Mouse (Mus musculus): ENCODE results near the gene Tspan14.
A peak's percentile ranks its signal among the peaks of the same experiment; 100 is the strongest.

The Tspan14 gene

DNA sequence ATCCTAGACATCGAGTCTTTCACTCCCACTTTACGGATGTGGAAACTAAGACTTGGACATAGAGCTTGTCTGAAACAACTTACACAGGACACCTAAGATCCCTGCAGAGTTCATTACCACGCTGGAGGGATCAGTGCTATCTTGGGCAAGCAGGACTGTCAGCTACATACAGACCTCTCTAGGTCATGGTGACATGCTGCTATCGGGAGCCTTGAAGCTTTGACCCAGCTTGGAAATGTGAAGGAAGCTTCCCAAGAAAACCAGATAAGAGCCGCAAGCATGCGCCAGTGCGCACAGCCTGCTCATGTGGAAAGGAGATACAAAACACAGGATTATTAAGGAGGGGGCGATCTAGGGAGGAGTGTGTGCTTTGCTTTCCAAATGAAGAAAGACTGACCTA, 50.8 kb downstream of the Tspan14 start:
- DNase-seq = no peak

DNA sequence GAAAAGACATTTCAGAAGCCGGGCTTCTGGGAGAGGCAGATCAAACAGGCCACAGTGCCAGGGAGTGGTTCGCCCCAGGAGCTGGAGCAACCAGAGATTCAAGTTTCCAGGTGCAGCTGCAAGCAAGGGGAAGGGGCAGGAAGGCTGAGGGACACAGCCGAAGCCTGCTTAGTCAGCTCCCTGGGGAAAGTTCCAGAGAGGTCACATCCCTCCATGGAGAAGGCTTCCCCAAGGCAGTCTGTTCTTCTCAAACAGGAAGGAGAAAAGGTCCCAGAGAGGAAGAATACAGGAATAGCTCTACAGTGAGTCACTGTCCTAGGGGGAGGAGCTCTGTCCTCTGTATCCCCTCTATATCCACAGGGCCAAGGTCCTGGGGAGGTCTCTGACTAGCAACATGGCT, 51.9 kb downstream of the Tspan14 start:
- DNase-seq = no peak

DNA sequence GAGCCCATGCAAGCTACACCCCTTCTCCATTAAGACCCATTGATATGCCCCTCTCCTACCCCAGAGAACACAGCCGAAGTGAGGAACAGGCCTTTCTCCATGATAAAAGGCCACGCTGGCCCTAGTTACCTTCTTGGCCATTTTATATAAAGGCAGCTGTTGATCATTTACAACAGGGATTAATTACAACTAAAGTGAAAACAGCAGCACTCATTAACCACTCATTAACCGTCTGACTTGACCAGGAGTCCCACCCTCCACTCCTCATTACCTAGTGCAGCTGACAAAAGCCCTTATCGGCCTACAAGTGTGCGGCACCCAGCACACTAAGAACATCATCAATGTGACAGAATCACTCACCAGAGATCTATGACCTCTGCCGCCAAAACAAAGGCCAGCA, 52.9 kb downstream of the Tspan14 start:
- DNase-seq = no peak

DNA sequence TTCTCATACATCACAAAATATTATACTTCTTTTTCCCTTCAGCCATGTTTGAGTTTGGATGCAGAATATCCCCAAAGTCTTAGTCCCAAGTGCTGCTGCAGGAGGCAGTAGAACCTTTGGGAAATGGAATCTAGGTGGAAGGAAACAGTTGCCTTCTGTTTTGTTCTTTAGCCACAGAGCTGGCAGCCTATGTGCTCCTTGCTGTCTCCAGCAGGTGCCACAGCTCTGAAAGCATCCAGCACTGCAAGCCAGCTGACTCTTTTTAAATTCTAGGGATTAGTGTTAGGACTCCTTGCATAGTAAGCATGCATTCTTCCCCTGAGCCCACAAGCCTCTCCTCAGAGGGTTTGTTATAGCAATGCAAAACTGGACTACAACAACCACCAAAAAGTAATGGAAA, 55.1 kb downstream of the Tspan14 start:
- DNase-seq = no peak

DNA sequence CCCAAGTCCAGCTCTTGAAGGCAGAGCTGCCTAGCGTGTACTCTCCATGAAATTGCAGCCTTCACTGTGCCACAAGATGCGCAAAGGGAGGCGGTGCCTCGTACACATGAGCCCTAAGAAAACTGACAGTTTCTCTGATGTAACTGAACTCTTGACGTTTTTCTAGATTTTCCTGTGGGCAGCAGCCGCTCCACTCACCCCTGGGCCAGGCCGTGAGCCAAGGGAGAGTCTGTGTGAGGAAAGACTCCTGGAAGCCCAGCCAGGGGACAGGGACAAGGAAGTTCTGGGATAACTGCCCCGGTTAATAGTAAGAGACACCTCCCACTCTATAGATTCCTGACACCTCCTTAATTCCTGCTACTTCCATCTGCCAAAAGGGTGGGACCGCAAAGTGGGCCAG, 57.8 kb downstream of the Tspan14 start:
- no peak for DNase-seq

- DNase-seq = no peak
Observed at GRCm38 (mm10) chr14:40906770-40907169, 59.8 kb downstream of the Tspan14 start.

- no peak for DNase-seq
Observed at GRCm38 (mm10) chr14:40905813-40906212, 60.8 kb downstream of the Tspan14 start.

DNA sequence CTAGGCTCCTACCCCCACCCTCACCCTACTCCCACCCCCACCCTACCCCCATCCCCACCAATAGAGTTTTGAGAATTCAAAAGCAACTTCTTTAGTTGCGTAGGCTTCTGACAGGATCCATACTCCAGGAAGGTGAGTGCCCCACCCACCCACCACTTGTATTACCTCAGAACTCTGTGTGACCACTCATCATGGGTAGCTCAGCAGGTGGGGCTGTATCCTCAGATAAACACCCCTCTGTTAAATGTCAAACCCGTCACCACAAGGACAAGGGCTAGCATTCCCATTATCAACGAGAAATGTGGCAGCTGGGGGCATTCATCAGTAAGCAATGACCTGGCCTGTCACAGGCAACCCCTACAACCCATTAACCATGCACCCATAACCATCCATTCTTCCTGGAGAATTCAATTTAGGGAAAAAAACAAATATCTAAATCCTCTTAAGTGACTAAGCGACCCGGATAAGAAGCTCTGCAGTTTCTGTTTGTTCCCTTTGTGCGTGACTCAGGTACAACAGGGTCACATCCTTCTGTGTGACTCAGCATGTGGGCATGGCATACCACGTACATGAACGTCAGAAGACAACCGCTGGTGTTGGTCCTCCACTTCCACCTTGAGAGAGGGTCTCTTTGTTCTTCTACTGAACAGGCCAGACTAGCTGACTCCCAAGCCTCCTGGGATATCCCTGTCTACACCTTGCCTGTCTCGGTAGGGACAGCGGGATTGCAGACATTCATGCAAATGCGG, 64.1 kb downstream of the Tspan14 start:
- no peak for DNase-seq

GRCm38 (mm10) chr14:40900267-40900666, 66.3 kb downstream of the Tspan14 start:
- no peak for DNase-seq

DNA sequence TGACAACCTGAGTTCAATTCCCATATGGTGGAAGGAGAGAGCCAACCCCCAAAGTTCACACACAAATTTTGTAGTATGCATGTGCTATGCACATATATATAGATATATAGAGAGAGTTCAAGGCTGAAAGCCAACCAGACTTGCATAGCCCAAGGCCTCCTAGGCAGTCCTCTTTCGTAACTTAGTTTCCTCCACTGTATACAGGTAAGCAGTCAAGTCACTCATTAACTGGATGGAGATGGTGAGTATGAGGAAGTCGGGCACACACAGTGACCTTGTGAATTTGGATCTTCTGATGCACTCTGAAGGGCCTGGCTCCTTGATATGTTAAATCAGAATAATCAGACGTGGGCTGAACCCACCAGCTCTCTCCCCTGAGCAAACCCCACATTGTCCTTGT, 68.7 kb downstream of the Tspan14 start:
- DNase-seq = no peak

DNA sequence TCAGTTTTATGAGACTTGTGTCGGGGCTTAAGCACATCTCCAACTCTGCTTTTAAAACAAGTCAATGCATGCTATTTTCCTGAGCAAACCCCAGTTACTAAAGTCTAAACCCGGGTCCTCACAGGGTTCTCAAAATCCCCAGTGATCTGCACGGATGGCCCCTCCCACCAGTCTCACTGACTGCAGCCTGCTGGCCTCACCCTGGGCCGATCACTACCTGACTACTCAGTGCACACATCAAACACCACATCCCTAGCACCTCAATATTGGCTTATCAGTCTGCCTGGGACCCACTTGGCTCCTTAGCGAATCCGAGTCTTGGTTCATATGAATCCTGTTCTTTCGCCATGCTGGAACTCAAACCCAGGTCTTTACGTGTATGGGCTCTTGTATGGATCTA, 70.9 kb downstream of the Tspan14 start:
- DNase-seq = no peak

DNA sequence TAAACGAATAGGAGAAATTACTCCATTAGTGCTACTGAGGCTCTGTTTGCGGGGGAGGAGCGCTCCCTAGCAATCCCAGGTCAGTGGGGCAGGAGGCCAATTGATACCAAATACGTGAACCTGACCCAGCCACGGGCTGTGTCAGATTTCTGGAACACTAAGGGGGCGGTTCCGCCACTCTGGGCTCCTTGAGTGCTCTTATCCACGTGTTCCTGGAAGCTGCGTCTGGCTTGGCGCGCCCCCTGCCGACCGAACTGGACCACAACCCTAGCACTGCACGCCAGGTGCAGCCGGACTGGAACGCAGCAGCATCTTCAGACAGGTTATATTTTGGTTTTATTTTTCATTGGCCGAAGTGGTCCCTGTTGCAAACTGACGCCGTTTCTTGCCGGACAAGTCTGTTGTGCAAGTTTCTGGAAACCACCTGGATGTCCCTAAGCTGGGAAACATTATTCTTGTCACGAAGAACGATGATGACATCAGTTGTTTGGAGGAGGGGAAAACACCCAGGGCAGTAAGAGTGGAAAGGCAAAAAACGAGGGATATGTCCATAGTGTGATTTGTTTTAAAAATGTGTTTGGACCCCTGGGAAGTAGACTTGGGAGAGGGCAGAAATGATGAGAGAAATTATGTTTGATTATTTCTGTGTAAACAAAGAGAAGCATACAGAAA, 71.9 kb downstream of the Tspan14 start:
- peak; percentile 47 for DNase-seq

GRCm38 (mm10) chr14:40893884-40894283, 72.7 kb downstream of the Tspan14 start:
- DNase-seq = no peak

DNA sequence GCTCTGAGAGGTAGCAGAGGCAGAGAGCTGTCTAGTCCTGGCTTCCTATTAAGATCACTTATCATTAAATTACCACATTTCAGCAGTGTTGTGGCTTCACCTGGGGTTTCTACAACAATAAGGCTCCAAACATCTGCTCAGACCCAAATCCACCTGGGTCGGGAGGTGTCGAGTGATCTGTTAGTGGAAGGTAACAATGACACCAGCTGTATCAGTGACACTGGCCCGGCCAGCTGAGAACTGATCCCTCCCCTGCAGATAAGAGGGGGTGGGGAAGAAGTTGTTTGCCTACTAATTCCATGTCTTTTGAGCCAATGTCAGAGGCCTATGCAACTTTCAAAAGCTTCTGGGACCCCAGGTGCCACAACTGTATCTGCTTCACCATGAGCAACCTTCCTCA, 73.4 kb downstream of the Tspan14 start, which contains the start of gene Sh2d4b:
TSS of gene Sh2d4b (minus strand) at position 71 of the 400 bp plus-strand sequence.
- no peak for DNase-seq

DNA sequence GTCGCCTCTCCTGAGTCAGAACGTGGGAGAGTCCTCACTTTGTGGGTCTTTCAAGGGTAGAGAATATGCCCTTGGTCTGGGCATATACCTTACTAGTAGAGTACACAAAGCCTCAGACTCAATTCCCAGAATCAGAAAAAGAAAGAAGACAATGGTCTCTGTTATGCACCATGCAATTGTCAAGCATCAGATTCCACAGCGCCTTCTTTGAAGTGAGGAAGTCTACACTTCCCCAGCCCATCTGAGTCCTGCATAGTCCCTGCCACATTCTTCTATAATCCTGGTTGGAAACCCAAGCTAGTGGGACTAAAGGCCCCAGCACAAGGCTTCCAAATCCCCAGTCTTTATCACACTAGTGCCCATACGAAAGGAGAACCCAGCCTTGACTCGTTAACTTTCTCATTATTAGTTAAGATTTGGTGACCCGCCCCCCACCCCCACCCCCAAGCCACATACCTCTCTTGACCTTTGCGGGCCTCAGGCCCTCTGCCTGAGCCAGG, 74.2 kb downstream of the Tspan14 start:
- DNase-seq = no peak

DNA sequence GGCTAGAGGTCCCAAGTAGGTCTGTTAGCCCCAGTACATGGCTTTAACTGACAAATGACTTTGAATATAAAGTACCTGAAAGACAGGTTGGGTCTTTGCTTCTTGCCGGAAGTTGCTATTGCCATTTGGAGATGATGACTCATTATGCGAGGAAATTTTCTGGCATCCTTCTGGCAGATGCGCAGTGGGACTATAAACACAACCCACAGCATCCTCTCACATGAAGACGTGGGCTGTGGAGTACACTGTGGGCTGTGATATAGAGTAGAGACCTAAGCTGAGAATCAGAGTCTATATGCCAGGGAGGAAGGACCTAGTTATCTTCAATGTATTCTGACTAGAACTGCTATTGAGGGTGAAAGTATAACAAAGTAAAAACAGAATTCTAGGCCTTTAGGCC, 75.1 kb downstream of the Tspan14 start:
- no peak for DNase-seq

GRCm38 (mm10) chr14:40889704-40890103, 76.9 kb downstream of the Tspan14 start:
- DNase-seq = no peak

DNA sequence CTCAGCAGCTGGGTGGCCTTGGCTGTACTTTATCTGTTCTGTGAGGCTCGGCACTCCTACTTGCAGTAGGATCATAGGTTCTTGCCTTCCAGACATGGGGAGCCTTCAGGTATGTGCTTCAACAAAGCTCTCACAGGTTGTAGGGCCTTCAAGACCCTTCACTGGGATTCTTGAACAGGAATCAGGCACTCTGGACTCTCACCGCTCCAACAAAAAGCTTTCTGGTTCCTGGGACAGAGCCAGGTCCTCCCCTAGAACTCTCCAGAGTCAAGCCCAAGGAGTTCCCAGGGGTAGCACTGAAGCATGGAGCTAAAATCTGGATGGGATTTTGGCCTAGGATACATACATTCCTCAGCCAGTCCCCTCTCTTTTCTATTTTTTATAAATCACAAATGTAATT, 77.4 kb downstream of the Tspan14 start:
- no peak for DNase-seq

- DNase-seq = no peak
Observed at GRCm38 (mm10) chr14:40886428-40887202, 80.0 kb downstream of the Tspan14 start.

GRCm38 (mm10) chr14:40885752-40886151, 80.9 kb downstream of the Tspan14 start:
- DNase-seq = no peak

DNA sequence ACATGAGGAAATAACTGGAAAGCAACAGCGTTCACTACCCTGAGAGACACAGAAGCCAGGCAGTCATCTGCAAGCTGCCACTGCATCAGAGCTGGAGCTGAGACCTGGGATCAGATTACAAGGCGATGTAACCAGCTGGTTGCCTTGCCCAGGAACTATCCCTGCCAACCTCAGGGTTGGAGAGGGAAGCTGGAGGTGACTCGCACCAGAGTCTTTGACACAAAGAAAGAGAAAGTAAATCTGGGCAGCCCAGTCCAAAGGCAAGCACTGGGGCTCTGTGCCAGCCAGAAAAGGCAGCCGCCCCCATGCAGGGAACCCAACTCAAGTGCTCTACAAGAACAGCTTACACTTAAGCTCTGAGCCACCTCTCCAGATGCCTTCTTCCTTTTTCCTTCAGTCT, 81.4 kb downstream of the Tspan14 start:
- DNase-seq = no peak

- no peak for DNase-seq
Observed at GRCm38 (mm10) chr14:40874565-40874964, 92.0 kb downstream of the Tspan14 start.

DNA sequence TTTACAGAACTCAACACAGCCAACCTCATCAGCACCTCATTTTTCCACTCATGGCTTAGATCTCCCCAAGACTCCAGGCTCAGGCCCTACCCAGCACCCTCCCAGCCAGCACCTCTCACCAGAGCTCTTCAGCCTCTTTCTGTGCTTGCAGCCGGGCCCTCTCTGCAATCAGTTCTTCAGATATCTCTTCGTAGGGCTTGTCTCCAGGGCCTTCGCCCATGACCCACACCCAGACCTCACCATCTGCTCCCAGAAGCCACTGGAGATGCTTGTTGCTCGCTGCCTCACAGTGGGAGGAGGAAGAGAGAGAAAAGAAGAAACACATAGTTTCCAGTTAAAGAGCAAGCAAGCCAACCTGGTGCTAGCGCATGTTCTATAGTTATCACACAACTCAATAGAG, 92.6 kb downstream of the Tspan14 start:
- no peak for DNase-seq

DNA sequence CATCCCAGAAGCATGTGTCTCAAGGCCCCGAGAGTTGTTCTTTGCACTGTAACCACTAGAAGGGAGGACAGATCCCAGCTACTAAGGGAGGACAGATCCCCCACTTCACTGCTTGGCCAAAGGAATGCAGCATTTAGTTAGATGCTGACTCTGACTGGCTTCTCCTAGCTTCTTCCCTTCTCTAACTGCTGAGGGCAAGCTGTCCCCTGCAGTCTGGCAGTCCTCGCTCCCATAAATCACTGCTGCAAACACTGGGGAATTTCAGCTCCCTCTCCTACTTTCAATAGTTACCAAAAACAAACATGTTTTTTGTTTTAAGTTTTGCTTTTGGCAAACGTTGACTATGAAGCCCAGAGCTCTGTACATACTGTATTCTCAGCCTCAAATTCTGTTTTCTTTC, 96.0 kb downstream of the Tspan14 start:
- no peak for DNase-seq

Measured in cerebellum, adult 11-12 months (tissue).